Mouse (Mus musculus) G1E (cell line): ENCODE results near the gene P3h4.

Source experiments
- CTCF ChIP-seq: IDR thresholded peaks from 2 replicates; pipeline ENCODE4 v1.5.1; 2012; ENCODE audit warnings: low read depth, low read length, inconsistent platforms, mixed read lengths
- GATA1 ChIP-seq: IDR thresholded peaks from 2 replicates; pipeline ENCODE4 v1.6.1; 2012; ENCODE audit warnings: borderline replicate concordance, low read length, inconsistent platforms, mixed read lengths
- POLR2AphosphoS5 ChIP-seq: IDR thresholded peaks from 2 replicates; pipeline ENCODE4 v1.6.1; 2012; ENCODE audit warnings: low read depth, low read length, inconsistent platforms; ENCODE audit not compliant: insufficient replicate concordance
- TAL1 ChIP-seq: conservative IDR thresholded peaks from 2 replicates; pipeline ENCODE4 v1.6.1; 2012; ENCODE audit warnings: low read depth, low read length, inconsistent platforms, mixed read lengths

DNA sequence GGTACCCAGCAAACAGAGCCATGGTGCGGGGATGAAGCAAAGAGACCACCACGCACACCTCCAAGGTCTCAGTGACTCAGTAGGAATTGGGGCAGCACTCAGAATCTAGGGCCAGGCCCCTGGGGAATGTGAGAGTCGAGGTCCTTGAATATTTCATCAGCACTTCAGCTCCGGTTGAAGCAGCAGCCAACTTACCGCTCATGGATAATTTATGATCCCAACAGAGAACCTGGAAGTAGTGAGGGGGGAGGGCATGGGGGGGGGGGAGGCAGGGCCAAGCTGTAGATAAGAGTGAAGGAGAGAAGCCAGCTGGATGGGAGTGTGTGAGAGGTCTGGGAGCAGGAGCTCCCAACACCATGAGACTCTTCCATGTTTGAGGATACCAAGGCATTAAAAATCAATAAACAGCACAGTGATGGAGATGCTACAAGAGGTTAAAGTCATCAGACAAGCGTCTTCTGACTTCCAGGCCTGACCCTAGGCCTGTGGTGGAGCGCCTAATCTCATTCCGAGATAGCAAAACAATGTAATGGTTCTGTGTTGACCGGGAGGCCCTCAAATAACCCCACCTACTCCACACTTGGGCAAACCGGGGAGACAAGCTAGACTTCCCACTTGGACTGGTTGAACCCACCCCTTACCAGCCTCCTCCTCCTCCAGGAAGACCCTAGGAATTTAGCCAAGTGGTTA lies 11.0 kb downstream of the P3h4 start:
- TF ChIP-seq CTCF (no peak), GATA1 (no peak), TAL1 (no peak), POLR2AphosphoS5 (no peak)
